Mouse (Mus musculus): ENCODE measurements around the gene Tsr3.
A peak's percentile ranks its signal among the peaks of the same experiment; 100 is the strongest.
"Not testable (repeated sequence)": the region's sequence is repeated elsewhere in the genome, so short reads cannot be mapped to it uniquely, and the experiment has no call there.

Tsr3 gene

GRCm38 (mm10) chr17:25239695-25240636 lies at the start of gene Tsr3, which contains the start of gene Gnptg:
TSS of gene Tsr3 (plus strand) at chr17:25240170.
TSS of gene Gnptg (minus strand) at chr17:25240124.
- DNase-seq (ENCODE audit: inconsistent age in 2 of 2, low spot score in 1 of 2): peak; percentile 86 to 92

DNA sequence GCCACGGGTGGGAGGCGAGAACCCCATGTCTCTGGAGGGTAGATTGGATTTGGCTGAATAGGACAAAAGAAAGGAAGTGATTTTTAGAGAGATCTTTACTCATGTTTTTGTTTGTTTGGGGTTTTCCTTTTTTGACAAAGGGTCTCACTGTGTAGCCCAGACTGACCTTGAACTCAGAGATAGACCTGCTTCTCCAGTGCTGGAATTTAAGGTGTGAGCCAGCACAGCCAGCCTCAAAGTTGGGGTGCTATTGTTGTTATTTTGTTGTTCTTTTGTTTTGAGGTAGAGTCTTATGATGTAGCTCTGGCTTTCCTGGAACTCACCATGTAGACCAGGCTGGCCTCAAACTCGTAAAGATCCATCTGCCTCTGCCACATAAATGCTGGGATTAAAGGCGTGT lies 37.6 kb upstream of the Tsr3 start:
- no peak for DNase-seq (ENCODE audit: inconsistent age in 2 of 2, low spot score in 1 of 2)

GRCm38 (mm10) chr17:25210006-25210405 lies 30.0 kb upstream of the Tsr3 start:
- DNase-seq (ENCODE audit: inconsistent age in 2 of 2, low spot score in 1 of 2): no peak

GRCm38 (mm10) chr17:25210680-25211466 lies 29.1 kb upstream of the Tsr3 start:
- peak; percentile 26 to 55 for DNase-seq (ENCODE audit: inconsistent age in 2 of 2, low spot score in 1 of 2)

- DNase-seq (ENCODE audit: inconsistent age in 2 of 2, low spot score in 1 of 2): peak in 1 of 2 experiments; percentile 39
Observed at GRCm38 (mm10) chr17:25211705-25212104, 28.3 kb upstream of the Tsr3 start.

DNA sequence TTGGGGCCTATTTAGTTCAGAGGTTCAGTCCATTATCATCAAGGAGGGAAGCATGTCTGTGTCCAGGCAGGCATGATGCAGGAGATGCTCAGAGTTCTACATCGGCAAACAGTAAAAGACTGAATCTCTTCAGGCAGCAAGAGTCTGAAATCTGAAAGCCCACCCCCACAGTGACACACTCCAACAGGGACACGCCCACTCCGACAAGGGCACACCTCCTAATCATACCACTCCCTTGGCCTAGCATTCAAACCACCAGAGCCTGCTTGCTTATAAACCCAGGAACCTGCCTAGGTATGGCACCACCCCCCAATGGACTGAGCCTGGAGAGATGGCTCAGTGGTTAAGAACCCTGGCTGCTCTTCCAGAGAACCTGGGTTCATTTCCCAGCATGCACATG lies 24.5 kb upstream of the Tsr3 start:
- no peak for DNase-seq (ENCODE audit: inconsistent age in 2 of 2, low spot score in 1 of 2)

- no peak for DNase-seq (ENCODE audit: inconsistent age in 2 of 2, low spot score in 1 of 2)
Observed at GRCm38 (mm10) chr17:25218967-25219366, 21.0 kb upstream of the Tsr3 start.

- DNase-seq (ENCODE audit: inconsistent age in 2 of 2, low spot score in 1 of 2): no peak
Observed at GRCm38 (mm10) chr17:25219492-25220295, 20.3 kb upstream of the Tsr3 start.

DNA sequence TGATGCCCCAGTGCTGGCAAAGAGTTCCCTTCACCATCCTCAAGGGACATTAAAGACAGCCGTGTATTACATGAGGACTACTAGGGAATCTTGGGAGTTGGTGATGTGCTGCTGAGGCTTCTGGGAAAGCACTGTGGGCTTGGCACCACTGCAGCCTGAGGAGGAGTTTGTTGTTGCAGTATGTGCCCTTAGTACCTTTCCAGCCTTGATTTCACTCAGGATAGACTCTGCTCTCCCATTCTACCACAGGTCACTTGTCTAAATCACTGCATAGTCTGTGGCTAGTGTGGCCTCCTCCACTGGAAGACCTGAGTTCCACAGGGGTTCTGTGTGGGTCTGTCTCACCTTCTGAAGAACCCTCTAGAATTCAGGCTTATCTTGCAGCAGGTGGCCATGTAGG lies 19.2 kb upstream of the Tsr3 start:
- no peak for DNase-seq (ENCODE audit: inconsistent age in 2 of 2, low spot score in 1 of 2)

DNA sequence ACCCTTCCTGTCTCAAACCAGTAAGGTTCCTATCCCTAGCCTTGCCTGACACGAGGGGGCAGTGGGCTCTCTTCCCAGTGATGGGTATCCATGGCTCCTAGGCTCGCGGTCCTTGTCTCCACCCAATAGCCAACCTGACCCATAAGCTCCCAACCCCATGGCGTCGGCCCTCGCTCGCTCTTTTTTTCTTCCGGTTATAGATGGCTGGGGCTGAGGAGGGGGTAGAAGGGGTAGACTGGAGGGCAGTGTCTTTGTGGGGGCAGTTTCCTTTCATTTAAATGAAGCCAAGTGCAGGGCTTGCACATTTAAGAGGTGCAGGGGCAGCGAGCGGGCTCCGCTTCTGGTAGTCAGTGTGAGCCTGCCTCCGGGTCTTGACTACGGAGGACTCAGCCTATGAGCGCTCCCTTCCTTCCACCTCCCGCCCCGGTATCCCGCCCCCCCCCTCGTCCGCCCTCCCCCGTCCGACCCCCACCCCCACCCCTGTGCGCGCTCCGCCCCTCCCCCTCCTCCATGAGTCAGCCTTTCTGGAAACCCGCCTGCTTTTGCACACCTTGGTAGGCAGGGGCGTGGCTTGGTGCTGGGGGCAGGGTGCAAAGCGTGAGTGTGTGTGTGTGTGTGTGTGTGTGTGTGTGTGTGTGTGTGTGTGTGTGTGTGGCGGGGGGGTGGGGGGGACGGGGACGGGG lies 18.0 kb upstream of the Tsr3 start:
- peak; percentile 78 to 87 for DNase-seq (ENCODE audit: inconsistent age in 2 of 2, low spot score in 1 of 2)

DNA sequence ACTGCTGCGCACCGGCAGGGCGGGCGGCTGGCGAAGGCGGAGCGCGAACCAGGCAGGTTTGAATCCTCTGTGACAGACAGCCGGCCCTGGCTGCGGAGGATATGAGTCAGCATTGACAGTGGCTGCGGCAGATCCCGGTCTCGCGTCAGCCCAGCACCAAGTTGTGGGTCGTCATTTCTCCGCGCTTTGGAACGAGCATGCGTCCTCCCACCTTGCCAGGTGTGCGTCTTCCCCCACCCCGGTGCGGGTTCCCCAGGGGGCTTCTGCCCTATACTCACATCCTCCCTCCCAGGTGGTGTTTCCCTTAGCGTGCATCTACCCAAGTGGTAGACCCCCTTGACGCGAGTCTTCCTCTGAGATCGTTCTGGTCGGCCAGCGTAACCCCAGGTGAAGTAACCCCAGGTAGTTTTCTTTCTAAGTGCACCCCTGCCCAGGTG lies 17.4 kb upstream of the Tsr3 start:
- peak in 1 of 2 experiments; percentile 61 for DNase-seq (ENCODE audit: inconsistent age in 2 of 2, low spot score in 1 of 2)

- peak; percentile 38 to 75 for DNase-seq (ENCODE audit: inconsistent age in 2 of 2, low spot score in 1 of 2)
Observed at GRCm38 (mm10) chr17:25222951-25223601, 16.9 kb upstream of the Tsr3 start.

GRCm38 (mm10) chr17:25224586-25225222 lies 15.3 kb upstream of the Tsr3 start:
- no peak for DNase-seq (ENCODE audit: inconsistent age in 2 of 2, low spot score in 1 of 2)

DNA sequence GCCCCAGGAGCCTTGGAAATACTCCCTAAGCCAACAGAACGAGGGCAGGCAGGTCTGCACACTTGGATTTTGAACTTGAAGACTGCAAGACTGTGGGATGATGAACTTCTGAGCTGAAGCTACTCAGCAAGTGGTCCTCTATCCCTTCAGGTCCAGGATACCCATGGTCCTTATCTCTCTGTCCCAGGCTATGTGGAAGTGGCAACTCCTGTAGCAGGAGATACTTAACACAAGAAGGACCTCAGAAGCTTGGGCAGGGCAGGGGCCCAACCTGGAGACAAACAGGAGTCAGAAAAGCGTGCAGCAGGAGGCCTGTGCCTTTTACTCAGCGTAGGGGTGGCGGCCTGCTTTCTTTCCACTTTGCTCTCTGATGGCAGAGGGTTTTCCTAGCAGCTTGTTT lies 14.3 kb upstream of the Tsr3 start:
- DNase-seq (ENCODE audit: inconsistent age in 2 of 2, low spot score in 1 of 2): no peak

DNA sequence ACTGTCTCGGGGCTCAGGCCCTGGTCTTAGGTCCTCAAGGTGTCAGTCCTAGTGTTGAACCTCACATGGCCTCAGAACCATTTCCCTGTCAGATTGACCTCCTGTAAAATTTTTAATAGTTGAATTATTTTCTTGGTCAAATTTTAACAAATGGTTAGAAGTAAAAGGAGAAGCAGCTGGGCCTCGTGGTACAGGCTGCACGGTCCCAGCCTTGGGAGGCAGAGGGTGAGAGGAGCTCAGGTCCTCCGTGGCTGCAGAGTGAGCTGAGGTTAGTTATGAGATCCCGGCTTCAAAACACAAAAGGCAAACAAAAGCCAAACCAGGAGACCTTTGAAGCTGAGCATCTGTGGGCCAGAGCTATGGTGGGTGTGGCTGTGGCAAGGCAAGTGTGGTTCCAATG lies 12.0 kb upstream of the Tsr3 start:
- DNase-seq (ENCODE audit: inconsistent age in 2 of 2, low spot score in 1 of 2): no peak

- not testable (repeated sequence) for DNase-seq (ENCODE audit: inconsistent age in 2 of 2, low spot score in 1 of 2)
Observed at GRCm38 (mm10) chr17:25230014-25230655, 9.8 kb upstream of the Tsr3 start.

DNA sequence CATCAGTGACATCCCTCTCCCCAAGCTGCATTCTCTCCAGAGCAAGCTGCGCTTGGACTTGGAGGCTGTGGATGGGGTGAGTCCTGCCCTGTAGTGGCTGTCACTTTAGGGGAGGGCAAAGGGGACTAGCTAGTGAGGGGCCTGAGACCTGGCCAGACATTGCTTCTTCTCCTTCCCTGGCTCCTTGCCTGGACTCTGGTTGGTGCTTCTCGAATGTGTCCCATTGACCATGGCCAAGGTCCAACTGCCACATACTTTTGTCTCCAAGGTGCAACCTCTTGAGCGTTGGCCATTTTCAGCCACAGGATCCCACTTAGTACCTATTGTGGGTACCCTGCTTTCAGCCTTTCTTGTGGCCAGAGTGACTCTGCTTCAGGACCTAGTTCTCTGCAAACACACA lies 9.3 kb upstream of the Tsr3 start:
- no peak for DNase-seq (ENCODE audit: inconsistent age in 2 of 2, low spot score in 1 of 2)

DNA sequence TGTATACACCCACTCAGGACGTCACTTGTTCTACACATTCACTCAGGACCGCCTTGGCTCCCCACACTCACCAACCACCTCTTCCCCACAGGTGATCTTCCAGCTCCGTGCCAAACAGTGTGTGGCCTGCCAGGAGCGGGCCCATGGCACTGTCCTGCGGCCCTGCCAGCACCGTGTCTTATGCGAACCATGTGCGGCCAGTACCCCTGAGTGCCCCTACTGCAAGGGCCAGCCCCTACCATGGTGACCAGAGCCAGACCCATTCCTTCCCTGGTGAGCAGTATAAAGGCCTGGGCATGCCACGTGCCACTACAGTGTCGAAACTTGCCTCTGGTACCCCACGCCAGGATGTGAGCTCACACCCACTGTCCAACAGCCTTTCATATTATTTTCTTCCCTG lies 8.3 kb upstream of the Tsr3 start:
- not testable (repeated sequence) for DNase-seq (ENCODE audit: inconsistent age in 2 of 2, low spot score in 1 of 2)

- DNase-seq (ENCODE audit: inconsistent age in 2 of 2, low spot score in 1 of 2): no peak
Observed at GRCm38 (mm10) chr17:25235635-25236034, 4.3 kb upstream of the Tsr3 start.

Measured in adrenal gland, adult (tissue).